Mouse (Mus musculus) cerebellum, postnatal 10 days (tissue): ENCODE results near the gene Tceal8.

Experiments
- DNase-seq, 2 experiments: peaks; one replicate each; pipeline ENCODE4 v3.0.0; 2021; ENCODE audit warnings: mixed read lengths in 2 of 2

The Tceal8 gene

GRCm38 (mm10) chrX:136172118-136172551 is at the start of gene Tceal8:
Gene Tceal8, minus strand, starts transcription at chrX:136172342.
- peak; percentile 83 to 87 for DNase-seq

GRCm38 (mm10) chrX:136216303-136216702 is 44.2 kb upstream of the Tceal8 start:
- no peak for DNase-seq

- peak; percentile 19 to 30 for DNase-seq
Measured at GRCm38 (mm10) chrX:136214729-136215677, 42.9 kb upstream of the Tceal8 start, which contains the start of the genes Tceal7 and Bex1. Gene Tceal7, plus strand, starts transcription at chrX:136214779. Gene Bex1, minus strand, starts transcription at chrX:136215513.

GRCm38 (mm10) chrX:136213396-136213795 is 41.3 kb upstream of the Tceal8 start:
- DNase-seq: no peak

GRCm38 (mm10) chrX:136204406-136204805 is 32.3 kb upstream of the Tceal8 start:
- no peak for DNase-seq

GRCm38 (mm10) chrX:136203664-136204066 is 31.5 kb upstream of the Tceal8 start, which contains the start of gene Tceal5:
Gene Tceal5, minus strand, starts transcription at chrX:136203876.
- peak; percentile 86 to 87 for DNase-seq

- DNase-seq: peak; percentile 22 to 36
Measured at GRCm38 (mm10) chrX:136203257-136203656, 31.1 kb upstream of the Tceal8 start.

GRCm38 (mm10) chrX:136196873-136197272 is 24.7 kb upstream of the Tceal8 start:
- DNase-seq: peak; percentile 63 to 64

GRCm38 (mm10) chrX:136195193-136195944 is 23.2 kb upstream of the Tceal8 start:
- DNase-seq: no peak

GRCm38 (mm10) chrX:136183107-136183506 is 11.0 kb upstream of the Tceal8 start:
- no peak for DNase-seq

GRCm38 (mm10) chrX:136180897-136181553 is 8.9 kb upstream of the Tceal8 start:
- no peak for DNase-seq

GRCm38 (mm10) chrX:136172786-136173185 is 644 bp upstream of the Tceal8 start:
- peak in 1 of 2 experiments; percentile 13 for DNase-seq

GRCm38 (mm10) chrX:136171189-136172117 is 689 bp downstream of the Tceal8 start:
- peak; percentile 76 to 77 for DNase-seq

GRCm38 (mm10) chrX:136170625-136171024 is 1.5 kb downstream of the Tceal8 start:
- no peak for DNase-seq

- no peak for DNase-seq
Measured at GRCm38 (mm10) chrX:136144195-136144594, 27.9 kb downstream of the Tceal8 start.

GRCm38 (mm10) chrX:136143711-136144110 is 28.4 kb downstream of the Tceal8 start:
- DNase-seq: no peak

- DNase-seq: no peak
Measured at GRCm38 (mm10) chrX:136141385-136141784, 30.8 kb downstream of the Tceal8 start.

- DNase-seq: peak; percentile 5 to 7
Measured at GRCm38 (mm10) chrX:136139640-136140004, 32.5 kb downstream of the Tceal8 start.

- DNase-seq: peak in 1 of 2 experiments; percentile 11
Measured at GRCm38 (mm10) chrX:136138827-136139639, 33.1 kb downstream of the Tceal8 start, which contains the start of gene Bex4. Gene Bex4, plus strand, starts transcription at chrX:136138996.

GRCm38 (mm10) chrX:136135559-136135958 is 36.6 kb downstream of the Tceal8 start:
- no peak for DNase-seq

- DNase-seq: peak; percentile 64 to 77
Measured at GRCm38 (mm10) chrX:136127744-136128064, 44.4 kb downstream of the Tceal8 start.
